Mouse (Mus musculus): ENCODE data around the gene Akt3. TPM values are rescaled to one million over a fixed set of nuclear protein-coding genes. Genes with fewer than 3 reads are reported as not detected.

Akt3 gene
- total and polyA plus RNA-seq, 2 experiments from 2014 or later: 18.6 to 143 TPM

DNA sequence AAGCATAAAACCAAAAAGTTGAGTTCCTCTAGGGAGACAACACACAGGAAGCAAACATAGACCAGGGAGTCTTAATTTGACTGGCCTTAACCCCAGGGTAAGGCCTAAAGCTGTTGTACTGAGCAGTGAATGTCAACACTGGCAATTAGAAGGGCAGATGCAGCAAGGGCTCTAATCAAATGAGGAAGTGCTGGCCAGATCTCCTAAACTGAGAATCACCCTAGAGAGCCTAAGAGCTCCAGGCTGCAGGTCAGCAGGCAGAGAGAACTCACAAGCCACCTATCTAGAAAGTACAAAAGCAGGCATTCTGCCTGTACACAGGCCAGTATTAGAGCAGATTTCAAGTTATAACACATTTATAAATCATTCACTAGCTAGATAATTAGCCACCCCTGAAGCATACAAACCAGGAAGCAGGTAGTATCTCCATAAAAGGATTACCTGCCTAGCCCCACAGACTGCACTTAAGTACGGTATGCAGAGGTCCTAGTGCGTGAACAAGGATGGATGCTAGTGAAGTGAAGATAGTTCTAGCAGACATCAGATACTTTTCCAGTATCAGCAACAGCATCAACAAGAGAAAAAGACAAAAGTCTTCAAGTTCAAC, 147.2 kb downstream of the Akt3 start:
- no peak overlapping the region for H3K9ac ChIP-seq
- ATAC-seq (no peak), DNase-seq (no peak)
- H3K36me3 ChIP-seq (ENCODE audit: insufficient read depth): no peaks in the 10 kb centered on the region
- H3K27ac ChIP-seq (ENCODE audit: low read depth, low read length): no peak overlapping the region
- WGBS: 95% methylated on average over 2 of the region's 2 CpGs
- no peak for TF ChIP-seq CTCF (IDR thresholded peaks at IDR 0.05; ENCODE audit: low read depth)
- no peaks in the 10 kb centered on the region for H3K4me1 ChIP-seq (ENCODE audit: insufficient read depth)
- no peak overlapping the region for H3K4me2 ChIP-seq (ENCODE audit: low read depth)
- H3K9me3 ChIP-seq (ENCODE audit: low read length): no peaks in the 10 kb centered on the region
- H3K27me3 ChIP-seq (ENCODE audit: insufficient read depth, low read length): no peaks in the 10 kb centered on the region
- H3K4me3 ChIP-seq (ENCODE audit: low read depth, low read length): no peak overlapping the region

DNA sequence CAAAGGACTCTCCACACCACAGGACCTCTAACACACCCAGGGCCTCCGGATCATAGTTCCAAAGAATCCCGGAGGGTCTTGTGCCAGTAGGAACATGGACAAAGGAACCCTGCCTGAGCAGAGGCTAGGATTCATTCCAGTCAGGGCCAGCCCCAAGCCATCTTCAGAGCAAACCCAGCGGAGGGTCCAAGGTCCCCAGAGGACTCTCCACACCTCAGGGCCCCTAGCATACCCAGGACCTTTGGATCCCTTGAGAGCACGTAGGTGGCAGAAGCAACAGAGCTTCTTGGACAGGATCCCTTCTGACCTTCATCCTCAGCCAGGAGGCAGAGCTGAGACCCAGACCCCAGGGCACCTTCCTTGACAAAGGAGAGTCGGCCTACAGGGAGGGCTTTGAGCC, 167.5 kb downstream of the Akt3 start:
- 88% methylated on average over 5 of the region's 5 CpGs for WGBS
- H3K36me3 ChIP-seq (ENCODE audit: insufficient read depth): no peaks in the 10 kb centered on the region
- no peak overlapping the region for H3K27ac ChIP-seq (ENCODE audit: low read depth, low read length)
- H3K4me1 ChIP-seq (ENCODE audit: insufficient read depth): no peaks in the 10 kb centered on the region
- TF ChIP-seq CTCF (IDR thresholded peaks at IDR 0.05; ENCODE audit: low read depth): no peak
- H3K27me3 ChIP-seq (ENCODE audit: insufficient read depth, low read length): no peaks in the 10 kb centered on the region
- no peak for DNase-seq
- no peak overlapping the region for H3K4me3 ChIP-seq (ENCODE audit: low read depth, low read length)
- H3K4me2 ChIP-seq (ENCODE audit: low read depth): no peak overlapping the region
- no peak for ATAC-seq
- no peaks in the 10 kb centered on the region for H3K9me3 ChIP-seq (ENCODE audit: low read length)
- H3K9ac ChIP-seq: no peak overlapping the region

DNA sequence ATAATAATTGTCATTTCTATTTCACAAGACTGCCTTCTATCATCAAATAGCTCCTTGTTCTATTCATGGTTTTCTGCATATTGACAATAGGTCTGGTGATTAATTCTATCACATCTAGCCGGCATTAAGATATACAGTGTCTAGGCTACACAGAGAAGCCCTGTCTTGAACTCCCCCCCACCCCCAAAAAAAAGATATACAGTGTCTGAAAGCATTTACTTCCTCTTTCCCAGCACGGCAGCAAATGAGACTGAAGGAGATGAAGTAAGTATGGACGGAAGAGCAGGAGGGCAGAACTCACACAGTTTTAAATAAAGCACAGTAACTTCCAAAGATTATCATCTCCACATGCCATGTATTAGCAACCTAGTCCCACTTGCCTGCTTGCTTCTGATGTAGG, 168.5 kb downstream of the Akt3 start:
- Histone ChIP-seq H3K36me3 (ENCODE audit: insufficient read depth) (no peaks in the 10 kb centered on the region), H3K27me3 (ENCODE audit: insufficient read depth, low read length) (no peaks in the 10 kb centered on the region), H3K4me1 (ENCODE audit: insufficient read depth) (no peaks in the 10 kb centered on the region), H3K27ac (ENCODE audit: low read depth, low read length) (no peak overlapping the region), H3K9ac (no peak overlapping the region), H3K4me3 (ENCODE audit: low read depth, low read length) (no peak overlapping the region), H3K4me2 (ENCODE audit: low read depth) (no peak overlapping the region), H3K9me3 (ENCODE audit: low read length) (peaks cover 4% of the 10 kb centered on the region; the same call in 1 of the 2 replicates)
- 35% methylated on average over 3 of the region's 3 CpGs for WGBS
- no peak for DNase-seq
- no peak for TF ChIP-seq CTCF (IDR thresholded peaks at IDR 0.05; ENCODE audit: low read depth)
- ATAC-seq: no peak; the same call in 1 of the 2 replicates

DNA sequence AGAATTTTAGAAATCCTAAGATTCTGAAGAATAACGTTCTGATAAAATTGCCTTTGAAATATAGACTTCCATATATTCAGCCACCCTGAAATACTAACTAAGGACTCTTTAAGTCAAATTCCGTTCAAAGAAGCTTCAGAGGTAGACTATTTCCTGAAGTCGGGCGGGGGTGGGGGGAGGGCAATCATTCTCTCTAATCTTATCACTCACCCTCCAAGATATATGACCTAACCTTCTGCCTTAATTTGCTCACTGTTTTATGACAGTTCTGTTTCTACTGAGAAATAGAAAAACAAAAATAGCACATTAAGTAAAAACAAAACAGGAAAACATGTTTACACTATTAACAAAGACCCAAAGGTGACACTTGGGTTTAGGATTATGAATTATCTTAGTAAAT, 169.0 kb downstream of the Akt3 start:
- 79% methylated on average over 4 of the region's 4 CpGs for WGBS

GRCm38 (mm10) chr1:177081957-177082645, 175.9 kb downstream of the Akt3 start:
- Histone ChIP-seq H3K9ac (no peak overlapping the region), H3K27ac (ENCODE audit: low read depth, low read length) (no peak overlapping the region), H3K9me3 (ENCODE audit: low read length) (peaks cover 4% of the 10 kb centered on the region; the same call in 1 of the 2 replicates), H3K36me3 (ENCODE audit: insufficient read depth) (no peaks in the 10 kb centered on the region), H3K27me3 (ENCODE audit: insufficient read depth, low read length) (no peaks in the 10 kb centered on the region), H3K4me1 (ENCODE audit: insufficient read depth) (no peaks in the 10 kb centered on the region), H3K4me3 (ENCODE audit: low read depth, low read length) (no peak overlapping the region), H3K4me2 (ENCODE audit: low read depth) (no peak overlapping the region)
- ATAC-seq (no peak), DNase-seq (no peak)
- TF ChIP-seq CTCF (IDR thresholded peaks at IDR 0.05; ENCODE audit: low read depth): no peak
- 93% methylated on average over 1 of the region's 1 CpGs for WGBS

More for the DNA sequence above, 169.0 kb downstream of the Akt3 start:
- H3K9me3 ChIP-seq (ENCODE audit: low read length): peaks cover 4% of the 10 kb centered on the region; the same call in 1 of the 2 replicates
- H3K27ac ChIP-seq (ENCODE audit: low read depth, low read length): no peak overlapping the region
- H3K27me3 ChIP-seq (ENCODE audit: insufficient read depth, low read length): no peaks in the 10 kb centered on the region
- no peak for TF ChIP-seq CTCF (IDR thresholded peaks at IDR 0.05; ENCODE audit: low read depth)
- no peaks in the 10 kb centered on the region for H3K36me3 ChIP-seq (ENCODE audit: insufficient read depth)
- H3K4me1 ChIP-seq (ENCODE audit: insufficient read depth): no peaks in the 10 kb centered on the region
- no peak overlapping the region for H3K4me2 ChIP-seq (ENCODE audit: low read depth)
- ATAC-seq (no peak), DNase-seq (no peak)
- no peak overlapping the region for H3K9ac ChIP-seq
- no peak overlapping the region for H3K4me3 ChIP-seq (ENCODE audit: low read depth, low read length)

DNA sequence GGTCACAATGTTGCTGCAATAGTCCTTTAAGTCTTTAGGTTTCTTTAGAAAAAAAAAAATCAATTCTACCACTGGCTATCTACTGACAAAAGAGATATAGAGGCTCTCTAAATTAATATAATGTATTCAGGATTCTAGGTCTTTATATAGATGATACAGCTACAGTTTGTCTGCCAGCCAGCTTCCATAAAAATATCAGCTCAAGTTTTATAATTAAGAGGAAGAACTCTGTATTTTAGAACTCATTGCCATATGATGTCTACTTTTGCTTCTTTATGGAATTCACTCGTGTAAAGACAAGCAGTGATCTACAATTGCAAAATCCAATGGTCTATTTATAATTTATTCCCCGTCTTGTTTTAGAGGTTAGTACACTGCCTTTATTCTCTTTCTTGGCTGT, 188.8 kb downstream of the Akt3 start:
- ATAC-seq: no peak
- no peak overlapping the region for H3K9ac ChIP-seq
- no peak overlapping the region for H3K4me2 ChIP-seq (ENCODE audit: low read depth)
- no peaks in the 10 kb centered on the region for H3K9me3 ChIP-seq (ENCODE audit: low read length)
- no peaks in the 10 kb centered on the region for H3K27me3 ChIP-seq (ENCODE audit: insufficient read depth, low read length)
- H3K27ac ChIP-seq (ENCODE audit: low read depth, low read length): no peak overlapping the region
- no peaks in the 10 kb centered on the region for H3K4me1 ChIP-seq (ENCODE audit: insufficient read depth)
- WGBS: 71% methylated on average over 2 of the region's 2 CpGs
- H3K36me3 ChIP-seq (ENCODE audit: insufficient read depth): 0 out of 2 replicates have a peak, but pooled peaks cover 3% of the 10 kb centered on the region
- no peak for DNase-seq
- H3K4me3 ChIP-seq (ENCODE audit: low read depth, low read length): no peak overlapping the region
- no peak for TF ChIP-seq CTCF (IDR thresholded peaks at IDR 0.05; ENCODE audit: low read depth)

DNA sequence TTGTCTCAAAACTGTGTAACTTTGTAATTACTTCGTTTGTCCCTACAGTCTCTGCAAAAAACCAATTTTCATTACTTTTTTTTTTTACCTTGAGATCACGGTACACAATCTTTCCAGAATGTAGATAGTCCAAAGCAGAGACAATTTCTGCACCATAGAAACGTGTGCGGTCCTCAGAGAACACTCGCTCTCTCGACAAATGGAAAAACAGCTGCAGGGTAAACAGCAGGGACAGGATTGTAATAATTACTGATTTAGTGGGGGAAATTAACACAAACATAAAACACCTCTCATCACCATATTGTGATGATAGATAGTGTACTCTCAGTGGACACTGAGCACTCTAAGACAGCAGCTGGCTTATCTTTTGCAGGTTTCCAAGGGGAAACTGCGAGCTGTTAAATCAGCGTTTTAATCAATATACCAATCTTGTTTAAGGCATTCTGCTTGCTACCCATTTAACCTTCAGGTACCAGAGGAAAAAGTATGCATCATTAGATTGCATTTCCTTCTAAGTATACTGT, 190.8 kb downstream of the Akt3 start:
- WGBS: 74% methylated on average over 8 of the region's 8 CpGs
- no peak overlapping the region for H3K9ac ChIP-seq
- 0 out of 2 replicates have a peak, but pooled peaks cover 3% of the 10 kb centered on the region for H3K36me3 ChIP-seq (ENCODE audit: insufficient read depth)
- TF ChIP-seq CTCF (IDR thresholded peaks at IDR 0.05; ENCODE audit: low read depth): no peak
- ATAC-seq (no peak), DNase-seq (no peak)
- H3K4me2 ChIP-seq (ENCODE audit: low read depth): no peak overlapping the region
- H3K27ac ChIP-seq (ENCODE audit: low read depth, low read length): no peak overlapping the region
- no peak overlapping the region for H3K4me3 ChIP-seq (ENCODE audit: low read depth, low read length)
- H3K27me3 ChIP-seq (ENCODE audit: insufficient read depth, low read length): no peaks in the 10 kb centered on the region
- H3K4me1 ChIP-seq (ENCODE audit: insufficient read depth): no peaks in the 10 kb centered on the region
- no peaks in the 10 kb centered on the region for H3K9me3 ChIP-seq (ENCODE audit: low read length)

All from forebrain, postnatal 0 days (tissue).